Mouse (Mus musculus) G1E (cell line): ENCODE results near the gene Tmem168. TPM values are rescaled to one million over a fixed set of nuclear protein-coding genes. Genes with fewer than 3 reads are reported as not detected.

Experiments used
- ATAC-seq: 2 replicates; pipeline ENCODE4 v1.8.0; 2016; ENCODE audit warnings: mild to moderate bottlenecking; ENCODE audit not compliant: insufficient number of reproducible peaks, poor library complexity, low FRiP score, severe bottlenecking; ENCODE audit errors: extremely low read depth
- DNase-seq: peaks from one replicate; pipeline ENCODE4 v3.0.0; 2012; ENCODE audit warnings: low spot score
- H3K27me3 ChIP-seq: 2 replicates; pipeline ENCODE4 v1.6.1; 2012; ENCODE audit warnings: mild to moderate bottlenecking, low read length, inconsistent platforms; ENCODE audit not compliant: insufficient read depth
- H3K36me3 ChIP-seq: replicated peaks from 2 replicates; pipeline ENCODE3; 2012; ENCODE audit warnings: mild to moderate bottlenecking, inconsistent platforms
- H3K4me1 ChIP-seq: 2 replicates; pipeline ENCODE4 v1.6.1; 2012; ENCODE audit warnings: low read depth, low read length, inconsistent platforms, mixed read lengths; ENCODE audit not compliant: insufficient read depth
- H3K4me3 ChIP-seq: 2 replicates; pipeline ENCODE4 v1.5.1; 2012; ENCODE audit warnings: low read depth, mild to moderate bottlenecking, inconsistent platforms, low read length, moderate library complexity, mixed read lengths
- H3K9me3 ChIP-seq: replicated peaks from 2 replicates; pipeline ENCODE4 v1.6.1; 2012; ENCODE audit warnings: inconsistent platforms
- CTCF ChIP-seq: IDR thresholded peaks from 2 replicates; pipeline ENCODE4 v1.5.1; 2012; ENCODE audit warnings: low read depth, low read length, inconsistent platforms, mixed read lengths
- GATA1 ChIP-seq: IDR thresholded peaks from 2 replicates; pipeline ENCODE4 v1.6.1; 2012; ENCODE audit warnings: borderline replicate concordance, low read length, inconsistent platforms, mixed read lengths
- GATA2 ChIP-seq: IDR thresholded peaks from 2 replicates; pipeline ENCODE4 v1.6.1; 2012; ENCODE audit warnings: low read depth, low read length, inconsistent platforms, borderline replicate concordance
- POLR2AphosphoS5 ChIP-seq: IDR thresholded peaks from 2 replicates; pipeline ENCODE4 v1.6.1; 2012; ENCODE audit warnings: low read depth, low read length, inconsistent platforms; ENCODE audit not compliant: insufficient replicate concordance
- TAL1 ChIP-seq: conservative IDR thresholded peaks from 2 replicates; pipeline ENCODE4 v1.6.1; 2012; ENCODE audit warnings: low read depth, low read length, inconsistent platforms, mixed read lengths
- polyA plus RNA-seq: library from polyadenylated mRNA; stranded (reverse); fragments of >175 nt; gene quantifications from 2 replicates; pipeline ENCODE4 v1.2.3, GENCODE M21; 2012
- total RNA-seq, 2 experiments: library from RNA; stranded (forward) in 1 of 2; stranded (reverse) in 1 of 2; fragments of 200-1000 nt in 1 of 2; fragments of >200 nt in 1 of 2; fragmentation: Nextera tagmentation in 1 of 2; gene quantifications; 2 replicates each; pipeline ENCODE4 v1.2.3; 2014 to 2017

The Tmem168 gene
- total and polyA plus RNA-seq, 3 experiments = 9.7 to 50.0 (median 41.6) TPM

- no peak for ATAC-seq
- H3K36me3 ChIP-seq = no peaks in the 10 kb centered on the region
- DNase-seq = no peak
Measured at GRCm38 (mm10) chr6:13555266-13555665, 52.6 kb downstream of the Tmem168 start.

GRCm38 (mm10) chr6:13541761-13542160 lies 66.1 kb downstream of the Tmem168 start:
- Histone ChIP-seq H3K9me3 (no peaks in the 10 kb centered on the region), H3K4me3 (no peak overlapping the region), H3K36me3 (no peaks in the 10 kb centered on the region), H3K27me3 (no peaks in the 10 kb centered on the region), H3K4me1 (no peaks in the 10 kb centered on the region)
- TF ChIP-seq TAL1 (no peak), CTCF (no peak), POLR2AphosphoS5 (no peak), GATA1 (no peak), GATA2 (no peak)
- DNase-seq = no peak
- no peak for ATAC-seq

More at GRCm38 (mm10) chr6:13555266-13555665, 52.6 kb downstream of the Tmem168 start:
- H3K9me3 ChIP-seq = no peaks in the 10 kb centered on the region
- no peak overlapping the region for H3K4me3 ChIP-seq
- no peaks in the 10 kb centered on the region for H3K4me1 ChIP-seq
- no peaks in the 10 kb centered on the region for H3K27me3 ChIP-seq
- no peak for TF ChIP-seq TAL1
- TF ChIP-seq GATA2 = no peak
- no peak for TF ChIP-seq POLR2AphosphoS5
- no peak for TF ChIP-seq CTCF
- TF ChIP-seq GATA1 = no peak

GRCm38 (mm10) chr6:13537275-13537964 lies 70.5 kb downstream of the Tmem168 start:
- DNase-seq (no peak), ATAC-seq (no peak)
- no peak for TF ChIP-seq TAL1
- no peak for TF ChIP-seq GATA2
- TF ChIP-seq CTCF = no peak
- no peak for TF ChIP-seq POLR2AphosphoS5
- TF ChIP-seq GATA1 = no peak
- H3K36me3 ChIP-seq = no peaks in the 10 kb centered on the region
- no peaks in the 10 kb centered on the region for H3K27me3 ChIP-seq
- no peaks in the 10 kb centered on the region for H3K9me3 ChIP-seq
- H3K4me1 ChIP-seq = no peaks in the 10 kb centered on the region
- no peak overlapping the region for H3K4me3 ChIP-seq

Other genes starting within 250 kb of the Tmem168 start
- gene Bmt2, start 69.9 kb upstream of the Tmem168 start, total RNA-seq (2014; fragmentation: Nextera tagmentation) = 21.3 and 28.3 TPM in 2 replicates
- gene Bmt2, start 69.9 kb upstream of the Tmem168 start, total RNA-seq (2017) = 38.6 and 40.5 TPM in 2 replicates
- gene Bmt2, start 69.9 kb upstream of the Tmem168 start, polyA plus RNA-seq = 2.0 and 2.5 TPM in 2 replicates
- gene Gpr85, start 231.8 kb upstream of the Tmem168 start, total RNA-seq (2014; fragmentation: Nextera tagmentation) = not detected in 2 replicates
- gene Gpr85, start 231.8 kb upstream of the Tmem168 start, total RNA-seq (2017) = 0.12 and 0.27 TPM in 2 replicates
- not detected in 2 replicates for gene Gpr85, start 231.8 kb upstream of the Tmem168 start, polyA plus RNA-seq